Mouse (Mus musculus) small intestine, adult 10 weeks (tissue): ENCODE results near the gene Litaf. TPM values are rescaled to one million over a fixed set of nuclear protein-coding genes. Genes with fewer than 3 reads are reported as not detected.

ENCODE experiments used
- polyA plus RNA-seq: library from polyadenylated mRNA; stranded (reverse); fragments of 350-450 nt; fragmentation: Illumina TruSeq; extraction: RNeasy Lipid Tissue Mini Kit (QIAGEN cat#74804); gene quantifications from one replicate; pipeline ENCODE4 v1.2.3, GENCODE M21; 2014; ENCODE audit warnings: low replicate concordance

Litaf gene
- polyA plus RNA-seq: 66.4 TPM

DNA sequence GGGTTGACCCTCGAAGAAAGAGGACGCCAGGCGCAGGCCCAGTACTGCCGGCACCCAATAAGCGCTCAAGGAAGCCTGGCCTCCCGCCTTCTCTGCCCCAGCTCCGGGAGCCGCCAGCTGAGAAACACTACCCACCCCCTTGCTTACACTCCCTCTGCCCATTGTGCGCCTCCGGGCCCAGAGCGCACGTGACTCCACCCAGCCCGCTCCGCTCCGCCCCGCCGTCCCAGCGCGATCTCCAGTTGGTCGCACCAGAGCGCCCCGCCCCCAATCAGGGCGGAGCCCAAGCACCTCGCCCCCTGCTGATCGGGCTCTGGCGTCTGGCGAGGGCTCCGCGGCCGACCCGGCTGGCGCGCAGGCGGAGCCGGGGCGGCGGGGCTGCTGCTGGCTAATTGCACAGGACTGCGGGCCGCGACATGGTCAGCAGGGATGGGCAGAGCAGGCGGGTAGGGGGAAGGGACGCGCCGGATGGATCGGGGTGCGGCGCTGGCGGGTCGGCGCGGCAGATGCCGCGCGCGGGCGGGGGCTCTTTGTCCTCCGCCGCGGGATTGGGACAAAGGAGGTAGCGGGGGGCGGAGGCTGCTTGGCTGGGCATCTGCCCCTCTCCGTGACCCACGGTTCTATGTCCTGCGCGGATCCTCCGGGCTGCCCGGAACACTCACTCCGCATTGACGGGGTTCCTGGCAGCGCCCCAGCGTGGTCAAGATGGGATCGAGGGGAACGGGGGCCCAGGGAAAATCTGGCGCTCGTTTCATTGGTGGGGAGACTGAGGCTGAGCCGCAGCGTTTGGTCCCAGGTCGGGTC, at the start of gene Litaf:
Gene Litaf (minus strand): TSS at position 129 of the 804 bp plus-strand sequence.

DNA sequence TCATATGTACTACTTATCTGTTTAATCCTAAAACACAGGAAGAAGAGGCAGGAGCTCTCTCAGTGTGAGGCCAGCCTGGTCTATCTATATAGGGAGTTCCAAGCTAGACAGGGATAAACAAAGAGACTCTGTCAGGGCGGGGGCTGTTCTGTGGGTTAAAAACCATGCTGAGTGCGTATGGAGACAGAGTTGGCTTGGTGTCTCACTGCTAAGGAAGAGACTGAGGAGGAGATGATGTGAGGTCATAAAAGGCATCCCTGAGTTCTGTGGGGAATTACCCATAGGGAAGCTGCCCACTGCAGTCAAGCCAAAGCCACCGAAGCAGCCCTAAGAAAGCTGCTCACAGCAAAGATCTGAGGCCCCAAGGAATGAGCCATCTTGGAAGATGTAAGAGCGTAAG, 5.3 kb downstream of the Litaf start, which contains the start of gene Snn:
Gene Snn (plus strand): TSS at position 301 of the 400 bp plus-strand sequence.

Other genes starting within 250 kb of the Litaf start
- 0.48 TPM for gene Rmi2, start 231.1 kb downstream of the Litaf start, polyA plus RNA-seq
- gene Snn, start 5.2 kb downstream of the Litaf start, polyA plus RNA-seq: 3.4 TPM
- 14.9 TPM for gene Txndc11, start 68.5 kb upstream of the Litaf start, polyA plus RNA-seq
- 544 TPM for gene Zc3h7a, start 110.2 kb upstream of the Litaf start, polyA plus RNA-seq
- 125 TPM for gene Rsl1d1, start 137.2 kb upstream of the Litaf start, polyA plus RNA-seq
- gene Gspt1, start 188.2 kb upstream of the Litaf start, polyA plus RNA-seq: 341 TPM
- gene Tnfrsf17, start 247.7 kb upstream of the Litaf start, polyA plus RNA-seq: not detected